Mouse (Mus musculus): ENCODE results near the gene Sesn1.
"Not testable (repeated sequence)": the region's sequence is repeated elsewhere in the genome, so short reads cannot be mapped to it uniquely, and the experiment has no call there.

Sesn1 gene

GRCm38 (mm10) chr10:41809771-41810563 lies at the start of gene Sesn1, which contains the start of gene Cep57l1:
Gene Sesn1 (plus strand): TSS chr10:41809935.
Gene Cep57l1 (minus strand): TSS chr10:41809871.
- peak; percentile 88 for DNase-seq (ENCODE audit: low read depth, low spot score)

- DNase-seq (ENCODE audit: low read depth, low spot score), result no peak
Measured at GRCm38 (mm10) chr10:41760866-41761265, 48.9 kb upstream of the Sesn1 start.

GRCm38 (mm10) chr10:41763741-41764385 lies 45.9 kb upstream of the Sesn1 start:
- DNase-seq (ENCODE audit: low read depth, low spot score), result no peak

GRCm38 (mm10) chr10:41765586-41765985 lies 44.1 kb upstream of the Sesn1 start:
- no peak for DNase-seq (ENCODE audit: low read depth, low spot score)

- DNase-seq (ENCODE audit: low read depth, low spot score), result no peak
Measured at GRCm38 (mm10) chr10:41766280-41766679, 43.5 kb upstream of the Sesn1 start.

GRCm38 (mm10) chr10:41767254-41767653 lies 42.5 kb upstream of the Sesn1 start:
- DNase-seq (ENCODE audit: low read depth, low spot score), result no peak

- DNase-seq (ENCODE audit: low read depth, low spot score), result no peak
Measured at GRCm38 (mm10) chr10:41792375-41792774, 17.4 kb upstream of the Sesn1 start.

GRCm38 (mm10) chr10:41797253-41797652 lies 12.5 kb upstream of the Sesn1 start:
- DNase-seq (ENCODE audit: low read depth, low spot score), result no peak

- DNase-seq (ENCODE audit: low read depth, low spot score), result no peak
Measured at GRCm38 (mm10) chr10:41803467-41803866, 6.3 kb upstream of the Sesn1 start.

GRCm38 (mm10) chr10:41804711-41805110 lies 5.0 kb upstream of the Sesn1 start:
- no peak for DNase-seq (ENCODE audit: low read depth, low spot score)

- DNase-seq (ENCODE audit: low read depth, low spot score), result no peak
Measured at GRCm38 (mm10) chr10:41805729-41806355, 3.9 kb upstream of the Sesn1 start.

- peak; percentile 82 for DNase-seq (ENCODE audit: low read depth, low spot score)
Measured at GRCm38 (mm10) chr10:41809080-41809770, 510 bp upstream of the Sesn1 start.

GRCm38 (mm10) chr10:41810564-41811455 lies 1.1 kb downstream of the Sesn1 start:
- DNase-seq (ENCODE audit: low read depth, low spot score), result no peak

- DNase-seq (ENCODE audit: low read depth, low spot score), result no peak
Measured at GRCm38 (mm10) chr10:41812566-41812965, 2.8 kb downstream of the Sesn1 start.

GRCm38 (mm10) chr10:41814305-41814853 lies 4.6 kb downstream of the Sesn1 start:
- no peak for DNase-seq (ENCODE audit: low read depth, low spot score)

GRCm38 (mm10) chr10:41816516-41816915 lies 6.8 kb downstream of the Sesn1 start:
- no peak for DNase-seq (ENCODE audit: low read depth, low spot score)

GRCm38 (mm10) chr10:41818036-41818732 lies 8.4 kb downstream of the Sesn1 start:
- DNase-seq (ENCODE audit: low read depth, low spot score), result no peak

- DNase-seq (ENCODE audit: low read depth, low spot score), result not testable (repeated sequence)
Measured at GRCm38 (mm10) chr10:41818733-41819070, 9.0 kb downstream of the Sesn1 start.

GRCm38 (mm10) chr10:41819307-41819706 lies 9.6 kb downstream of the Sesn1 start:
- DNase-seq (ENCODE audit: low read depth, low spot score), result no peak

GRCm38 (mm10) chr10:41820401-41820800 lies 10.7 kb downstream of the Sesn1 start:
- no peak for DNase-seq (ENCODE audit: low read depth, low spot score)

Data from embryo, embryonic 11.5 days (tissue).